Comparison of ENCODE assay signal across 8 mouse cellular contexts in genomic region chr19:5085145-5085863, GRCm38 (mm10). TPM values are rescaled to one million over a fixed set of nuclear protein-coding genes. Genes with fewer than 3 reads are reported as not detected.
DNase-seq lines count a peak whose midpoint lies in the region; ATAC-seq lines count a peak whose summit lies in the region.

TSS of gene Tmem151a (minus strand) at chr19:5085531.

- H3K9me3 ChIP-seq in embryonic facial prominence, embryonic 14.5 days (ENCODE audit: control insufficient read depth, low read length), result no peaks in the 10 kb centered on the region
- no peaks in the 10 kb centered on the region for H3K9me3 ChIP-seq in intestine, embryonic 15.5 days
- no peaks in the 10 kb centered on the region for H3K9me3 ChIP-seq in limb, embryonic 10.5 days (replicated peaks)

- WGBS in embryonic facial prominence, embryonic 14.5 days, result 1% methylated on average over 22 of the region's 69 CpGs
- under 1% methylated on average over 50 of the region's 69 CpGs for WGBS in intestine, embryonic 15.5 days
- WGBS in limb, embryonic 10.5 days, result under 1% methylated on average over 68 of the region's 69 CpGs

- H3K4me1 ChIP-seq in embryonic facial prominence, embryonic 14.5 days (ENCODE audit: control insufficient read depth, insufficient read depth, low read length), result peaks cover 10% of the 10 kb centered on the region; the same call in 1 of the 2 replicates
- H3K4me1 ChIP-seq in intestine, embryonic 15.5 days (replicated peaks), result peaks cover 23% of the 10 kb centered on the region
- peaks cover 27% of the 10 kb centered on the region for H3K4me1 ChIP-seq in limb, embryonic 10.5 days

- peak within 1 kb of the TSS; percentile 49 for H3K4me3 ChIP-seq in embryonic facial prominence, embryonic 14.5 days (ENCODE audit: low read depth, low read length)
- peak within 1 kb of the TSS; percentile 48 for H3K4me3 ChIP-seq in intestine, embryonic 15.5 days (replicated peaks)
- H3K4me3 ChIP-seq in limb, embryonic 10.5 days, result peak within 1 kb of the TSS; percentile 56

- H3K27ac ChIP-seq in embryonic facial prominence, embryonic 14.5 days (replicated peaks; ENCODE audit: low read depth, low read length), result no peak within 1 kb of the TSS
- H3K27ac ChIP-seq in intestine, embryonic 15.5 days, result no peak within 1 kb of the TSS
- H3K27ac ChIP-seq in limb, embryonic 10.5 days, result peak within 1 kb of the TSS; percentile 27

- H3K9ac ChIP-seq in embryonic facial prominence, embryonic 14.5 days (ENCODE audit: low read depth, low read length), result peak within 1 kb of the TSS; percentile 61
- H3K9ac ChIP-seq in intestine, embryonic 15.5 days, result peak within 1 kb of the TSS; percentile 47

- peaks cover 11% of the 10 kb centered on the region for H3K36me3 ChIP-seq in embryonic facial prominence, embryonic 14.5 days (ENCODE audit: control insufficient read depth, insufficient read depth, low read length)
- H3K36me3 ChIP-seq in intestine, embryonic 15.5 days, result peaks cover 6% of the 10 kb centered on the region; the same call in 1 of the 2 replicates
- H3K36me3 ChIP-seq in limb, embryonic 10.5 days, result peaks cover 3% of the 10 kb centered on the region

- ATAC-seq in embryonic facial prominence, embryonic 14.5 days (ENCODE audit: low read depth), result no peak
- ATAC-seq in intestine, embryonic 15.5 days, result no peak

- peak; percentile 94 for DNase-seq in heart, adult 11 months
- DNase-seq in heart, adult 9 months (ENCODE audit: low spot score in 2 of 2), result no peak
- peak; percentile 85 for DNase-seq in MN1 (ENCODE audit: low spot score)
- no peak for DNase-seq in embryonic facial prominence, embryonic 14.5 days (ENCODE audit: low spot score)
- no peak for DNase-seq in limb, embryonic 10.5 days (ENCODE audit: low spot score)
- peak; percentile 31 to 35 for DNase-seq in natural killer cell, adult 2 months (ENCODE audit: low spot score in 2 of 2)
- DNase-seq in thymus, postnatal 25 days, result no peak

- peaks cover 62% of the 10 kb centered on the region for H3K27me3 ChIP-seq in embryonic facial prominence, embryonic 14.5 days (replicated peaks; ENCODE audit: control insufficient read depth, insufficient read depth, low read length)
- peaks cover 59% of the 10 kb centered on the region for H3K27me3 ChIP-seq in intestine, embryonic 15.5 days (replicated peaks)
- peaks cover 67% of the 10 kb centered on the region for H3K27me3 ChIP-seq in limb, embryonic 10.5 days (ENCODE audit: low read depth, poor library complexity, severe bottlenecking)

- H3K4me2 ChIP-seq in embryonic facial prominence, embryonic 14.5 days (ENCODE audit: low read depth, low read length), result peak within 1 kb of the TSS; percentile 83
- H3K4me2 ChIP-seq in intestine, embryonic 15.5 days (replicated peaks), result peak within 1 kb of the TSS; percentile 89

RNA-seq across cellular contexts. Expression of gene Tmem151a, which starts in this region (rescaled TPM):
- 2.6 and 3.0 TPM in 2 replicates for polyA plus RNA-seq in embryonic facial prominence, embryonic 14.5 days (2014; fragmentation: Nextera tagmentation; extraction: Ambion mirVana)
- 5.6 and 6.5 TPM in 2 replicates for polyA plus RNA-seq in intestine, embryonic 15.5 days (2015; fragmentation: Nextera tagmentation; extraction: Ambion mirVana)
- polyA plus RNA-seq in limb, embryonic 10.5 days (2016; fragmentation: Nextera tagmentation; extraction: Ambion mirVana), result 2.4 and 2.5 TPM in 2 replicates

Comparison
In these comparisons a context has a peak if more than half of its experiments do, and no peak if none do; other contexts are left out.
1. DNase-seq: peak in heart, adult 11 months (single experiment), MN1 (single experiment) and natural killer cell, adult 2 months (2 of 2); none in heart, adult 9 months (0 of 2), embryonic facial prominence, embryonic 14.5 days (single experiment), limb, embryonic 10.5 days (single experiment) and thymus, postnatal 25 days (single experiment).
2. Peak in every context shown above with its lines, with median percentiles within 50 percentile points of each other: H3K4me3 ChIP-seq.